14 mouse cellular contexts compared by ENCODE assay signal in the genomic region with DNA sequence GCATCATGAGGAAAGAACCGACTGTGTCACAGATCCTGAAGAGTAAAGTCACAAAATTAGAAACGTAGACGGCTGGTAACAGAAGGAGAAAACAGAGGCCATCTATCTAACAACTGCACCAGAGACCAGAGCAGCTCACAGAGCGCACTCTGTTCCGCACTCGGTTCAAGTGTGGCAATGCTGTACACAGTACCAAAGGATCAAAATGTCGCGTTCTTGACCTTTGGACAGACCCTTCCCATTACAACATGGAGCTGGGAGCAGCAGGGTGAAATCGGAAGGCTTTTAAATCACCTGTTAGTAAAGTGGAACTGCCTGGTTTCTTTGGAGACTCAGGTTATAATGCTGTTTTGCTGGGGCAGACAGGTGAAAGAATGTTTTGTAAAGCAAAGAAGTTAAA.
"Had no signal": no experiment of that assay in that cellular context is flagged by ENCODE, and none has a peak within 500 bp of the region (broad histone marks: within the 10 kb centered on the region; RNA-seq: fewer than 3 reads in every experiment).

No protein-coding gene starts in this region.

- H3K36me3 ChIP-seq: kidney, embryonic 15.5 days; midbrain, embryonic 13.5 days had no signal

- H3K9ac ChIP-seq: kidney, embryonic 15.5 days; midbrain, embryonic 13.5 days had no signal

- H3K27me3 ChIP-seq: kidney, embryonic 15.5 days; midbrain, embryonic 13.5 days had no signal

- H3K27ac ChIP-seq: kidney, embryonic 15.5 days; left cerebral cortex, adult 2 months; midbrain, embryonic 13.5 days; stomach, postnatal 0 days had no signal

- H3K4me3 ChIP-seq: kidney, embryonic 15.5 days; left cerebral cortex, adult 2 months; midbrain, embryonic 13.5 days had no signal

- ATAC-seq: intestine, postnatal 0 days; midbrain, embryonic 13.5 days had no signal

- H3K9me3 ChIP-seq: kidney, embryonic 15.5 days; midbrain, embryonic 13.5 days had no signal

- DNase-seq: kidney, adult 8-10 months; kidney, postnatal 10 days; kidney, postnatal 36 days; layer of hippocampus, postnatal 36 days; lung, adult 2 months; lung, postnatal 14 days; lung, postnatal 4 days; right cerebral cortex, postnatal 4 days; thymus, adult 2 months had no signal

- H3K4me2 ChIP-seq: kidney, embryonic 15.5 days; midbrain, embryonic 13.5 days had no signal
